Mouse (Mus musculus) lung, postnatal 36 days (tissue): ENCODE data around the gene Vat1.
"Not testable (repeated sequence)": the region's sequence is repeated elsewhere in the genome, so short reads cannot be mapped to it uniquely, and the experiment has no call there.

Experiments
- DNase-seq: peaks from one replicate; pipeline ENCODE4 v3.0.0; 2022; ENCODE audit warnings: mixed read lengths

Vat1 gene

GRCm38 (mm10) chr11:101465101-101465868, 745 bp downstream of the Vat1 start:
- DNase-seq, result peak; percentile 84

GRCm38 (mm10) chr11:101464211-101465100, 1.6 kb downstream of the Vat1 start, which contains the start of gene Rnd2:
Rnd2 (plus strand) TSS chr11:101464999.
- peak; percentile 75 for DNase-seq

GRCm38 (mm10) chr11:101462583-101463440, 3.2 kb downstream of the Vat1 start:
- DNase-seq, result peak; percentile 17

GRCm38 (mm10) chr11:101462141-101462540, 3.9 kb downstream of the Vat1 start:
- DNase-seq, result no peak

- no peak for DNase-seq
Observed at GRCm38 (mm10) chr11:101460321-101460720, 5.7 kb downstream of the Vat1 start.

- DNase-seq, result peak; percentile 74
Observed at GRCm38 (mm10) chr11:101459716-101460115, 6.3 kb downstream of the Vat1 start.

GRCm38 (mm10) chr11:101458217-101458616, 7.8 kb downstream of the Vat1 start:
- no peak for DNase-seq

- no peak for DNase-seq
Observed at GRCm38 (mm10) chr11:101457631-101458030, 8.4 kb downstream of the Vat1 start.

GRCm38 (mm10) chr11:101455627-101456026, 10.4 kb downstream of the Vat1 start:
- DNase-seq, result no peak

- no peak for DNase-seq
Observed at GRCm38 (mm10) chr11:101454702-101455101, 11.3 kb downstream of the Vat1 start.

GRCm38 (mm10) chr11:101452093-101452774, 13.8 kb downstream of the Vat1 start:
- DNase-seq, result no peak

- DNase-seq, result no peak
Observed at GRCm38 (mm10) chr11:101451536-101451935, 14.5 kb downstream of the Vat1 start.

GRCm38 (mm10) chr11:101450394-101450793, 15.6 kb downstream of the Vat1 start:
- DNase-seq, result peak; percentile 54

GRCm38 (mm10) chr11:101449596-101449995, 16.4 kb downstream of the Vat1 start:
- not testable (repeated sequence) for DNase-seq

- peak; percentile 21 for DNase-seq
Observed at GRCm38 (mm10) chr11:101448899-101449298, 17.1 kb downstream of the Vat1 start.

GRCm38 (mm10) chr11:101448274-101448746, 17.7 kb downstream of the Vat1 start, which contains the start of gene Ifi35:
Ifi35 (plus strand) TSS chr11:101448407.
- peak; percentile 97 for DNase-seq

GRCm38 (mm10) chr11:101447786-101448185, 18.2 kb downstream of the Vat1 start:
- DNase-seq, result no peak

- DNase-seq, result not testable (repeated sequence)
Observed at GRCm38 (mm10) chr11:101446860-101447259, 19.2 kb downstream of the Vat1 start.

GRCm38 (mm10) chr11:101446319-101446718, 19.7 kb downstream of the Vat1 start:
- no peak for DNase-seq

- DNase-seq, result no peak
Observed at GRCm38 (mm10) chr11:101442760-101443159, 23.3 kb downstream of the Vat1 start.

- DNase-seq, result peak; percentile 98
Observed at GRCm38 (mm10) chr11:101442127-101442693, 23.8 kb downstream of the Vat1 start, which contains the start of gene Rpl27. Rpl27 (plus strand) TSS chr11:101442298.
